Mouse (Mus musculus) kidney, postnatal 4 days (tissue): ENCODE data around the gene Acbd3.

Experiments used
- DNase-seq, 2 experiments: peaks; one replicate each; pipeline ENCODE4 v3.0.0; 2021; ENCODE audit warnings: mixed read lengths in 2 of 2

Acbd3 gene

DNA sequence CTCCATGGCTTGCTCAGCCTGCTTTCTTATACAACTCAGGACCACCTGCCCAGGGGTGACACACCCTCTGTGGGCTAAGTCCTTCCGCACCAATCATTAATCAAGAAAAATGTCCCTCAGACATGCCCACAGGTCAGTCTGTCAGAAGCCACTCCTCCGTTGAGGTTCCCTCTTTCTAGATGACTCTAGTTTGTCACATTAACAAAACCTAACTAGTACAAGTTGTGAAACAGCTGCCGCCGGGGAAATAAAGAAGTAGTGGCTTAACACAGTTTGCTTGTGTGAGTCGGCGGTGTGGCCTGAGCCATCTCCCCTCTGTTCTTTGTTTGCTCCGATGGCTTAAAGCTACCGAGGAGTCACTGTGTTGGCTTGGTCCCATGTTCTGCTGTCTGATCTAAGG, 36.8 kb downstream of the Acbd3 start:
- no peak for DNase-seq

- peak in 1 of 2 experiments; percentile 42 for DNase-seq
Measured at GRCm38 (mm10) chr1:180763307-180763706, 37.5 kb downstream of the Acbd3 start.

DNA sequence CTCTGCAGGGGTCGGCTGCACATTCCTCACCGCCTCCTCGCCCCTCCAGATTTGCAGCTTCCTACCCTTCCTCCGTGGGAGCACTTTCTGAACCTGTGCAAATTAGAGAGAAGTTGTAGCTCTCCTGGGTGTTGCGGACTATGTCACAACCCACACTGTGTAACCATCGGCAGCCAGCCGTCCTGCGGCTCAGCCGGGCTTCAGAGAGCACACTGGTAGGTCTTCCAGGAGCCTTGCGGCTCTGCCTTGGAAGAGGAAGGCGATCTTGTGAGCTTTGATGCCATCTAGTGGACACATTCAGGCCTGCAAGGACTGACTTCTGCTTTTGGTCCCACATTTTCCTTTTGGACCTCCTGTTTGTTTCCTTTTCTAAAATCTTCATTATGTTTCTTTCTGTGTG, 38.0 kb downstream of the Acbd3 start:
- peak; percentile 90 to 93 for DNase-seq

DNA sequence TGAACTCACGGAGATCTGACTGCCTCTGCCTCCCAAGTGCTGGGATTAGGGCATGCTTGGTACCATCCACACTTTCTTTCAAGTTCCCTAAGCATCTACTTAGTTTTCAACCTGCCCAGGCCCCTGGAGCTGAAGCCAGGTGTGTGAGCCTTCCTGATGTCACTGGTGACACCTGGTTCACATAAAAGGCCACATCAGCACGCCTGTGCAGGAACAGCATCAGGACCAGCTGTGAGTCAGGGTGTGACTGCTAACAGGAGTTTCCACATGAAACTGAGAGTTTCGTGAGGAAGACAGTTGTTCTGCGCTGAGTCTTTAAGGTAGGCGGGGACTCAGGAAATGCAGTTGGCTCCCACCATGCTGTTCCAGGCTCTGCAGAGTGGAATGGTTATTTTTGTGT, 39.5 kb downstream of the Acbd3 start:
- no peak for DNase-seq

GRCm38 (mm10) chr1:180766557-180766956, 40.7 kb downstream of the Acbd3 start:
- DNase-seq: no peak

DNA sequence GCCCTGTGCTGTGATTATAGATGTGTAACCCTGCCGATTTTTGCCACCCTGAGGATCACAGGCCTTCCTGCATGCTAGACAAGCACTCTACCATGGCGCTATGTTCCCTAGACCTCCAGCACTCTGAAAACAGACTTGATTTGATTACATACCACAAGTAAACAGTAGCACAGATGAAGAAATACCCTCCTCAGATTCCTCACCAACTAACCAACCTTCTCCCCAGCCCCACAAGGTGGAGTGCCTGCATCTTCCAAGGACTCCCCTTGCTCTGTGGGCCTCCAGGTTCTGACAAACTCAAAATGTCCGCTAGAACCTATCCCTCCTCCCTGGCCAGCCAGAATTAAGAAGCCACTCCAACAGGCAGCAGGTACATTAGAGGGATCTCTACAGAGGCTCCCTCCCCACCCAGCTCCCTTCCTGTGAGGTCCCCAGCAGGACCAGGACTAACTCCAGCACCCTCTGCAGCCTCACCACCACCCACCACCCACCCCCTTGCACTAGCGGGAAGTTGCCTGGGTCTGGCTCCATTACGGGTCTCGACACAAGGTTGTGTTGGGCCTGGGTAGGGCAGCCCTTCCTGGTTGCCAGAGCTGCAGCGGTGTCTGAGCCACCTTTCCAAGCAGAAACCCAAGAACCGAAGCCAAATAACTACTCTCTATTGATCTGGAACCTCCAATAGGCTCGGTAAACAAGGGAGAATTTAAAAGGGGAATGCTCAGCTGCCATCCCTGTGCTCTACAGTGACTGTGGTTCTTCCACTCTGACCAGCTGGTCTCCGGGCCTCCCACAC, 41.9 kb downstream of the Acbd3 start:
- peak; percentile 53 to 70 for DNase-seq

DNA sequence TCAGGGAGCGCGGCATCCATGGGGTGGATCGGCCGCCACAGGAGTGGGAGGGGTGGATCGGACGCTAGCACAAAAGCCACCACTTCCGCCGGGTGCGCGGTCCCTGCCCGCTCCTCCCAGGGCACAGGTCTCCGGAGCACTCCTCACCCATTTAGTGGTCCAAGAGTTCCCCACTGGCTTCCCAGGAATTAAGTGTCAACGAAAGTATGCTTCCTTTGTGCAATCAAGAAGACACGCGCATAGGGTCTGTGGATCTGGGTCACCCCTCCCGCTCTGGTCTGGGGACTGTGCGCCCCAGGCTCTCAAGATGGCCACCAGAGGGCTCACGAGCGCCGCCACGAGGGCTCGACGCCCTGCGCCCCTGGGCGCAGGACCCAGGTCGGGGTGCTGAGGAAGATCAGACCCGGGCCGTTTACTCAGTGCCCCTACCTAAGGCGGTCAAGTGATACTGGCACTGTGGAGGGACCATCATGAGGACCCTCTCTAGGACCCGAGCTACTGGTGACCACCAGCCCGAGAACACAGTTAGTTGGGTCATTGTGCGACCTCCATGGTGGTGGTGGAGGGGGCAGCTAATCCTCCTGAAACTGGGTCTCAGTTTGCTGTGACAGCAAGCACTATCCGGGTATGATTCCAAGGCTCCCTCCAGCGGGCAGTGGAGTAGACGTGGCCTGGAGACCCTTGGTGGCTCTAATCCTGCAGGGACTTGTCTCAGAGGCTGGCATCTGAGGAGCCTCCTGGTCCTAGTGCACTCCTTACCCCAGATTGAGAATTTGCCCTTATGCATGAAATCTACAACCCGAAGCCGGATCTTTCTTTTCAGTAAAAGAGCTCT, 42.7 kb downstream of the Acbd3 start:
- peak; percentile 85 to 91 for DNase-seq

DNA sequence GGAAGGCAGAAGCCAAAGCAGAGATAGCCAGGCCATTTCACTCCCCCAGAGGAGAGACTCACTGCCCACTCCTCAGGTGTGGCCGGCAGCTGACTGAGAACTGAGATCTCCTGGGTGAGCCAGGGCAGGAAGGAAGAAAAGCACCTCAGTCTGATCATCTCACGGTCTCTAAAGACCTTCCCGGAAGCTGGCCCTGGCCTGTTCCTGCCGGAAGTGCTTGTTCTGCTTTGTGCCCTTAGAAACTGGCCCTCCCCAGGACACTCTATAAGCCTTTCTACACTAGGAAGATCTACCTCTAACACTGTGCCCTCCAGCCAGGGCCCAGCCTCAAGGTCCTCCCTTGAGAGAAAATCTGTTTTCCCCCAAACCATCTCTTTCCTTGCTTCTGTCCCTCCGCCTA, 45.5 kb downstream of the Acbd3 start:
- no peak for DNase-seq

DNA sequence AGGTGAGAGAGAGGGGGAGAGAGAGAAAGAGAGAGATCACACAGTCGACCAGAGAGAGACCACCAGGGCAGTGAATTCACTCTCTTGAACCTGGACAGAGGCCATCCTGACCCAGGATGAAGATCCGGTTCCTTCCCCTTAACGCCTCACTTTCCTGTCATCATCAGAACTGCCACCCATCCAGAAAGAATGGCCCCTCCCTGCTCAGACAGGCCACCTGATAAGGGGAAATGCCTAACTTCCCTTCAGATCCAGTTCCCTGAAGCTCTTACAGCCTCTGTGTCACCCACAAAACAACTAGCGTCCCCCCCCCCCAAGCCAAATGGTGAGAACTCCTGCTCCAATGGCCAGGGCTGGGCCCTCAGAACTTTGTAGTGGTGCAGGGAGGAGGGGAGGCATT, 45.9 kb downstream of the Acbd3 start:
- DNase-seq: no peak

GRCm38 (mm10) chr1:180772291-180772690, 46.4 kb downstream of the Acbd3 start:
- DNase-seq: no peak

DNA sequence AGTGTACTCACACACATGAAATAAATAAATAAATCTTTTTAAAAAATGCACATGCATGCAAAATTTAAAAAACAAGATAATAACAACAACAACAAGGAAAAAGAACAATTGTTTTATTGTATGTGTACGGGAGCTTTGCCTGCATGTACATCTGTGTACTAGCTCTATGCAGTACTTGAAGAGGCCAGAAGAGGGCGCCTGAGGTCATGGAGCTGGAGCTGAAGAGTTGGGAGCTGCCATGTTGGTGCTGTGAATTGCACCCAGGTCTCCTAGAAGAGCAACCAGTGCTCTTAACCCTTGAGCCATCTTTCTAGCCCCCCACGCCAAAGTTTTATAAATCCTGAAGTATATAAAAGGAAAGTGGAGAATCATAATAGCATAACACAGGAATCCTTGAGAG, 48.8 kb downstream of the Acbd3 start:
- peak; percentile 43 to 49 for DNase-seq

GRCm38 (mm10) chr1:180775317-180775716, 49.5 kb downstream of the Acbd3 start:
- no peak for DNase-seq

GRCm38 (mm10) chr1:180775849-180776493, 50.1 kb downstream of the Acbd3 start:
- DNase-seq: no peak

- no peak for DNase-seq
Measured at GRCm38 (mm10) chr1:180776494-180776893, 50.7 kb downstream of the Acbd3 start.

DNA sequence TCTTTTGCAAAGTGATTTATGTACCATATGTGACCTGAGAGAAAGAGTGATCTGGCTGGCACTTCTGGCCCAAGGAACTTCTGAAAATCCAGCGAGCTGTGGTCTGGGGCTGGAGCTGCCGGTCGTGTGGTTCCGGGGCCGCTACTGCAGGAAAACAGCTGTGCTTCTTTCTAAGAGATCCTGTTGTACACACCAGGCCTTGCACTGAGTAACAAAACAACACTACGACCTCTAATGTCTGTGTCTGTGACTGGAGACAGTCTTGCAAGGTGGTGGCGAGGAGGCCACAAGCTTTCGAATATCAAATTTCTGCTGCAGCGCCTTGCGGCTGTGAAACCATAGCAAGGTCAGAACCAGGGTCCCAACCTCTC, 51.4 kb downstream of the Acbd3 start:
- DNase-seq: no peak

DNA sequence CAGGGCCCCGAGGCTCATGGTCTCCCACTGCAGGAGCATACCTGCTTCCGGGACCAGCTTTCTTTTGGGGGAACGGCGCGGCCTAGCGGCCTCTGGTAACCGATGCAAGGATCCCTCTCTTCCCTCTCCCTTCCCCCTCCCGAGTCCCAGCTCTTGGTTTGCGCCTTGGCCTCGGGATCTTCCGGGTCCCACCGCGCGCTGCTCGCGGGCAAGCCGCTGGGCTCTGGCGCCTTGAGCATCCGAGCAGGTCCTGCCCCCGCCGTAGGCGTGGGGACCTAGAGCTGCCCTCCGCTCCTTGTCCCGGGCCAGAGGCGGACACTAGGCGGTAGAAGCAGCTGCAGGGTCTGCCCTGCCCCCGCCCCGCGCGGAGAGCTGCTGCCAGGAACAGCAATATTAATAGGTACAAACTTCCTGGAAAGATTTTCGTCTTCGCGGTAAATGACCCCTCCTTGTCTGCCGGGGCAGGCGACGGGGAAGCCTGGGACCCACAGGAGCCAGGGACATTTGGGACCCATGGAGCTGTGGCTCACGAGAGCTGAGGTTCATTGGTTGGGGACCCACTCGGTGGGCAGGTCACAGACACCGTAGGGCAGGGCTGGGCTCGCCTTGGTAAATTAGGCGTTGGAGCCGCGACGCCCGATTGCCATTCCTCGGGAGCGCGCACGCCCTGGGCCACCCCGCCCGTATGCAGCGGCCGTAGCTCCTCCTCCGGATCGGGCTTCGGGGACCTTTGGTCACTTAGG, 52.0 kb downstream of the Acbd3 start:
- DNase-seq: peak; percentile 88 to 94

GRCm38 (mm10) chr1:180778403-180778754, 52.5 kb downstream of the Acbd3 start:
- DNase-seq: no peak

- no peak for DNase-seq
Measured at GRCm38 (mm10) chr1:180778941-180779340, 53.1 kb downstream of the Acbd3 start.

DNA sequence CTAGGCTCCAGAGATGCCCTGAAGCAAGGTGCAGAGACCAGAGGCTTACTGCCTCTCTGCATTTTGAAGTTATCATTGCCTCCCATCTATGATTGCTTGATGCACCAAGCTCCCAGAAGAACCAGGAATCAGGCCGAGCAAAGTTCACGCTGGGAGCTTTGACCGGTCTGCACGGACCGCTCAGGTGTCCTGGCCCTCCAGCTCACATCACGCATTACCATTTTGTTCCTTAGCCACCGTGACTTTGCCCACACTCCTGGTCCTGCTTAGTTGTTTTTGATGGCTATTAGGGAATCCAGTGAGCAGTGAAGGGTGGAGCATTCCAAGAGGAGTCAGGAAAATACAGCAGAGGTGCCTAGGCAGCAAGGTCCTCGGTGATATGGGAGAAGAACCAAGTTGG, 54.4 kb downstream of the Acbd3 start:
- DNase-seq: no peak

DNA sequence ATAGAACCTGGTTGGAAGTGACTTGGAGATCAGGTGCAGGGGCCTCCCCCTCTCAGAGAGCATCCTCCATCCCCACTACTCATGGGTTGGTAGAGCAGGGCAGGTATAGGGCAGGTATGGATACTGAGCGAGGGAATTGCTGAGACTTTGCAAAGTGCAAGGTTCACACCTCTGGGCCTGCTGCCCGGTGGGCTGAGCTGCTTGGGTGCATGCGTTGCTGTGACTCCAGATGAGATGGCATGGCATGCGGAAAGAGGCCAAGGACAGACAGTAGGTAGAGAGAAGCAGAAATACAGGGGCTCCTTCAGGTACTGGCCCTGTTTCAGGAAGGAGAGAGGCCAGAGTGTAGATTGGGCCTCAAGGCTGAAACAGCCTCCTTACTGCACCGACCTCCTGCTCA, 55.4 kb downstream of the Acbd3 start:
- no peak for DNase-seq

- DNase-seq: peak; percentile 44 to 70
Measured at GRCm38 (mm10) chr1:180782906-180783579, 57.2 kb downstream of the Acbd3 start.

GRCm38 (mm10) chr1:180783580-180783928, 57.7 kb downstream of the Acbd3 start:
- DNase-seq: peak in 1 of 2 experiments; percentile 54
